ENCODE assay signal across 36 mouse cellular contexts in the genomic region with DNA sequence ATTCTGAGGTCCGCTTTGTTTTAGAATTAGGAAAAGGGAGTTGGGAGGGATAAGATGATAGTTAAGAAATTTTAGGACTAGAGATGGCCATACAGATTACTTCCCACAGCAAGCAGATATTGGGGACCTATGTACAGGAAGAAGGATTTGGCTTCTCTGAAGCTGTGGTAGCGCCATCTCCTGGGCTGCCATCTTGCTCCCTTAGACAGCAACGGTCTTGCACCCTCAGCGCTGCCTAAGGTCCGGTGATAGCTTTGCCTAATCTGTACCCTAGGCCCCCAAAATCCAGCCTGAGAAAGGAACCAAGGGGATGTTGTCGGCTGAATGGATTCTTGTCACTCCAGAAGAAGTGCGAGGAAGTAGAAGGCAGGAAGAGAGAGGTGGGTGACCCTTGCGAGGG. TPM values are rescaled to one million over a fixed set of nuclear protein-coding genes. Genes with fewer than 3 reads are reported as not detected.
DNase-seq lines count a peak whose midpoint lies in the region; ATAC-seq and TF ChIP-seq lines count a peak whose summit lies in the region.
"Had no signal": no experiment of that assay in that cellular context is flagged by ENCODE, and none has a peak within 500 bp of the region (broad histone marks: within the 10 kb centered on the region; RNA-seq: fewer than 3 reads in every experiment).

No protein-coding gene starts in this region.

- H3K9ac ChIP-seq in heart, postnatal 0 days (replicated peaks; ENCODE audit: low read depth, low read length), result no peak overlapping the region
- H3K9ac ChIP-seq in lung, embryonic 14.5 days, result no peak overlapping the region
- H3K9ac ChIP-seq in CH12.LX (ENCODE audit: insufficient read depth, low read depth), result no peak overlapping the region
- H3K9ac ChIP-seq: heart, embryonic 13.5 days; liver, embryonic 13.5 days; lung, embryonic 15.5 days had no signal

- ATAC-seq in heart, postnatal 0 days (ENCODE audit: insufficient read depth, low read depth), result no peak
- ATAC-seq in lung, embryonic 14.5 days (ENCODE audit: insufficient read depth), result no peak
- ATAC-seq in Patski, result no peak
- ATAC-seq: CD4-positive, CD25-positive, alpha-beta regulatory T cell, adult 4 months; forebrain, embryonic 14.5 days had no signal

- 57% methylated on average over 8 of the region's 8 CpGs for WGBS in heart, postnatal 0 days
- 49% methylated on average over 8 of the region's 8 CpGs for WGBS in lung, embryonic 14.5 days

- no peak for DNase-seq in heart, postnatal 0 days (ENCODE audit: low spot score)
- DNase-seq in heart, postnatal 36 days, result no peak
- DNase-seq in lung, embryonic 14.5 days, result no peak
- no peak for DNase-seq in lung, adult 18-20 months
- no peak for DNase-seq in CH12.LX (ENCODE audit: extremely low read depth)
- DNase-seq in Patski (ENCODE audit: low read depth, low spot score), result no peak
- DNase-seq in frontal cortex, postnatal 36 days (ENCODE audit: low spot score in 2 of 2), result no peak
- no peak for DNase-seq in heart, adult 8-10 months (ENCODE audit: low spot score)
- DNase-seq: adrenal gland, postnatal 14 days; cerebellum, adult 11-12 months; cerebellum, adult 9-11 months; gastrocnemius, postnatal 25 days; heart, adult 18-20 months; heart, postnatal 14 days; kidney, adult 11 months; kidney, postnatal 25 days; left cerebral cortex, postnatal 4 days; liver, embryonic 13.5 days; lung, postnatal 4 days; midbrain, embryonic 14.5 days; spleen, adult 18-20 months; thymus, adult 18-20 months; thymus, postnatal 25 days had no signal

- H3K4me1 ChIP-seq in heart, postnatal 0 days (ENCODE audit: control insufficient read depth, insufficient read depth), result no peaks in the 10 kb centered on the region
- H3K4me1 ChIP-seq in lung, embryonic 14.5 days (ENCODE audit: insufficient read depth), result no peaks in the 10 kb centered on the region
- no peaks in the 10 kb centered on the region for H3K4me1 ChIP-seq in CH12.LX (ENCODE audit: control insufficient read depth in 1 of 2, insufficient read depth in 2 of 2)
- H3K4me1 ChIP-seq: heart, embryonic 13.5 days; liver, embryonic 13.5 days; lung, embryonic 15.5 days had no signal

- no peaks in the 10 kb centered on the region for H3K36me3 ChIP-seq in heart, postnatal 0 days (replicated peaks; ENCODE audit: control insufficient read depth, insufficient read depth, low read length)
- H3K36me3 ChIP-seq in lung, embryonic 14.5 days (ENCODE audit: insufficient read depth), result no peaks in the 10 kb centered on the region
- no peaks in the 10 kb centered on the region for H3K36me3 ChIP-seq in CH12.LX (replicated peaks in 1 of 2; ENCODE audit: control insufficient read depth in 1 of 2, insufficient read depth in 1 of 2, low read length in 1 of 2)
- H3K36me3 ChIP-seq: G1E; heart, embryonic 13.5 days; liver, embryonic 13.5 days; lung, embryonic 15.5 days had no signal

- dilution Hi-C loops in CH12.LX (cut with MboI; ENCODE audit: extremely low pct_ligation_motif_present, extremely low pct_unique_long_range_greater_than_20kb, low sequenced_read_pairs), result loop anchor here (10.0 kb wide), 1 partner anchor 51 kb away; the partner anchor contains the start of gene Sost

- TF ChIP-seq EP300 in heart, postnatal 0 days (IDR thresholded peaks at IDR 0.05; ENCODE audit: low read depth), result no peak
- no peak for TF ChIP-seq EP300 in CH12.LX (IDR thresholded peaks at IDR 0.05; ENCODE audit: low read length)

- CTCF ChIA-PET in Patski (lab: Charles Lee), result interaction anchor here (9.8 kb wide), 1 partner anchor 101 kb away, joined by 239 read pairs; no protein-coding TSS in a partner anchor

- H3K4me2 ChIP-seq in heart, postnatal 0 days (ENCODE audit: low read depth, low read length), result no peak overlapping the region
- H3K4me2 ChIP-seq in lung, embryonic 14.5 days, result no peak overlapping the region
- H3K4me2 ChIP-seq in CH12.LX (ENCODE audit: insufficient read depth, low read depth, poor library complexity, severe bottlenecking), result no peak overlapping the region
- H3K4me2 ChIP-seq: heart, embryonic 13.5 days; liver, embryonic 13.5 days; lung, embryonic 15.5 days had no signal

- no peak overlapping the region for H3K27ac ChIP-seq in heart, postnatal 0 days (ENCODE audit: low read depth)
- H3K27ac ChIP-seq in lung, embryonic 14.5 days (ENCODE audit: low read depth), result no peak overlapping the region
- no peak overlapping the region for H3K27ac ChIP-seq in CH12.LX (ENCODE audit: insufficient read depth, low read depth)
- H3K27ac ChIP-seq: heart, embryonic 13.5 days; liver, embryonic 13.5 days; lung, embryonic 15.5 days had no signal

- H3K4me3 ChIP-seq in heart, postnatal 0 days (ENCODE audit: low read depth, low read length), result no peak overlapping the region
- H3K4me3 ChIP-seq in lung, embryonic 14.5 days (ENCODE audit: low read depth, low read length), result no peak overlapping the region
- no peak overlapping the region for H3K4me3 ChIP-seq in CH12.LX (replicated peaks in 1 of 3; ENCODE audit: low read depth in 2 of 3, low read length in 2 of 3, poor library complexity in 1 of 3)
- H3K4me3 ChIP-seq: erythroblast, embryonic 14.5 days; heart, embryonic 13.5 days; liver, embryonic 13.5 days; lung, embryonic 15.5 days; megakaryocyte, embryonic 14.5 days had no signal

- H3K27me3 ChIP-seq in heart, postnatal 0 days (ENCODE audit: control insufficient read depth, insufficient read depth, low read length), result peaks cover 8% of the 10 kb centered on the region; the same call in 1 of the 2 replicates
- 0 out of 2 replicates have a peak, but pooled peaks cover 2% of the 10 kb centered on the region for H3K27me3 ChIP-seq in lung, embryonic 14.5 days (ENCODE audit: insufficient read depth, low read length)
- H3K27me3 ChIP-seq in CH12.LX (replicated peaks), result peaks cover 75% of the 10 kb centered on the region
- H3K27me3 ChIP-seq in Patski, result peaks cover 27% of the 10 kb centered on the region

- POLR2A ChIA-PET in Patski (lab: Charles Lee), result no interaction called here

- no peak; the same call in 1 of the 2 replicates for TF ChIP-seq RAD21 in CH12.LX (IDR thresholded peaks at IDR 0.05; ENCODE audit: low read depth, low read length)

- in situ Hi-C loops in CH12.LX (cut with MboI; ENCODE audit: low pct_ligation_motif_present, low pct_unique_long_range_greater_than_20kb, low sequenced_read_pairs) (loop anchor here (5.0 kb wide), 1 partner anchor 101 kb away; no protein-coding TSS in a partner anchor), Patski (cut with MboI; ENCODE audit: low pct_unique_long_range_greater_than_20kb) (no loop called here)

- 0 out of 2 replicates have a peak, but pooled peaks have one; percentile 1 for TF ChIP-seq CTCF in heart, postnatal 0 days (IDR thresholded peaks at IDR 0.05; ENCODE audit: low read depth)
- TF ChIP-seq CTCF in lung, embryonic 14.5 days (IDR thresholded peaks at IDR 0.05; ENCODE audit: low read depth), result peak; percentile 29
- TF ChIP-seq CTCF in CH12.LX (conservative IDR thresholded peaks at IDR 0.05 in 1 of 2, IDR thresholded peaks at IDR 0.05 in 1 of 2; ENCODE audit: low read depth in 2 of 2, low read length in 2 of 2), result peak in 1 of 2 experiments; percentile 46; a peak in 2 of 4 replicates
- TF ChIP-seq CTCF in Patski (IDR thresholded peaks at IDR 0.05), result peak; percentile 21

- H3K9me3 ChIP-seq in heart, postnatal 0 days (replicated peaks; ENCODE audit: control insufficient read depth, low read length), result no peaks in the 10 kb centered on the region
- H3K9me3 ChIP-seq in lung, embryonic 14.5 days (ENCODE audit: low read depth, low read length), result no peaks in the 10 kb centered on the region
- H3K9me3 ChIP-seq in CH12.LX (replicated peaks; ENCODE audit: low read length), result no peaks in the 10 kb centered on the region
- H3K9me3 ChIP-seq: G1E; heart, embryonic 13.5 days; liver, embryonic 13.5 days; lung, embryonic 15.5 days had no signal

- TF ChIP-seq POLR2A in CH12.LX (IDR thresholded peaks at IDR 0.05; ENCODE audit: low read depth, low read length), result no peak

- no peaks in the 10 kb centered on the region for H3K79me2 ChIP-seq in CH12.LX (replicated peaks; ENCODE audit: control insufficient read depth, extremely low read depth, insufficient read depth, poor library complexity, severe bottlenecking)

- intact Hi-C loops in heart, postnatal 36 days (cut with DNase I), result no loop called here

TF ChIP-seq in CH12.LX, 34 proteins besides CTCF, POLR2A, EP300 and RAD21:
- TF ChIP-seq SMC3 (IDR thresholded peaks at IDR 0.05; ENCODE audit: low read depth, low read length) (peak; percentile 18; the same call in 1 of the 2 replicates), TCF12 (IDR thresholded peaks at IDR 0.05; ENCODE audit: low read depth, low read length) (no peak)

RNA-seq across cellular contexts. Expression of gene Meox1, which starts 19.4 kb away (rescaled TPM):
- total RNA-seq in heart, postnatal 0 days (2014; rRNA removed; ENCODE audit: low replicate concordance), result 12.5 and 15.0 TPM in 2 replicates
- 10.9 and 12.3 TPM in 2 replicates for polyA plus RNA-seq in heart, postnatal 0 days (2015; fragmentation: Nextera tagmentation; extraction: Ambion mirVana)
- total RNA-seq in heart, postnatal 36 days (2021), result 1 to 10 TPM; 6.9 to 8.0 TPM
- polyA plus RNA-seq in lung, embryonic 14.5 days (2014; fragmentation: Nextera tagmentation; extraction: Ambion mirVana), result 7.9 and 9.3 TPM in 2 replicates
- not detected in 2 replicates for total RNA-seq in CH12.LX (2012; rRNA removed)
- not detected in 2 replicates for total RNA-seq in CH12.LX (2014; rRNA removed)
- not detected in 2 replicates for polyA plus RNA-seq in CH12.LX (2012; ENCODE audit: insufficient read length, low read depth)
- 0.06 TPM for polyA plus RNA-seq in Patski (2021)
- 1 to 10 TPM; 3.7 to 6.6 (median 6.3) TPM for total RNA-seq in heart, adult 8-10 months (2022)
- total RNA-seq: G1E; neutrophil, adult 5-6 weeks had no signal
- polyA plus RNA-seq: CD4-positive, CD25-positive, alpha-beta regulatory T cell, adult 4 months; erythroblast, embryonic 14.5 days; G1E had no signal

RNA-seq across cellular contexts. Expression of gene Sost, which starts 53.2 kb away (rescaled TPM):
- 6.5 and 21.2 TPM in 2 replicates for total RNA-seq in heart, postnatal 0 days (2014; rRNA removed; ENCODE audit: low replicate concordance)
- polyA plus RNA-seq in heart, postnatal 0 days (2015; fragmentation: Nextera tagmentation; extraction: Ambion mirVana), result 2.7 and 2.8 TPM in 2 replicates
- 1 to 10 TPM; 2.1 to 2.7 TPM for total RNA-seq in heart, postnatal 36 days (2021)
- polyA plus RNA-seq in lung, embryonic 14.5 days (2014; fragmentation: Nextera tagmentation; extraction: Ambion mirVana), result not detected in 2 replicates
- total RNA-seq in CH12.LX (2012; rRNA removed) (not detected in 2 replicates), CH12.LX (2014; rRNA removed) (not detected in 2 replicates)
- polyA plus RNA-seq in CH12.LX (2012; ENCODE audit: insufficient read length, low read depth) (not detected in 2 replicates), Patski (2021) (not detected)
- total RNA-seq in heart, adult 8-10 months (2022), result 1 to 10 TPM in 3 of 4 experiments, under 1 TPM in 1; 0.65 to 1.9 (median 1.2) TPM
- total RNA-seq: adrenal gland, postnatal 14 days; G1E; gastrocnemius, adult 18-20 months; gastrocnemius, postnatal 25 days; layer of hippocampus, postnatal 25 days; left cerebral cortex, postnatal 4 days; neutrophil, adult 5-6 weeks had no signal
- polyA plus RNA-seq: CD4-positive, CD25-positive, alpha-beta regulatory T cell, adult 4 months; embryonic facial prominence, embryonic 14.5 days; erythroblast, embryonic 14.5 days; forebrain, embryonic 14.5 days; G1E; midbrain, embryonic 14.5 days; neural tube, embryonic 11.5 days; stomach, embryonic 16.5 days had no signal

Comparison
In these comparisons a context has a peak if more than half of its experiments do, and no peak if none do; other contexts are left out.
1. RNA of gene Meox1, which starts 19.4 kb away (total RNA-seq): 12.5 to 15.0 TPM in heart, postnatal 0 days, 6.9 to 8.0 TPM in heart, postnatal 36 days and 3.7 to 6.6 TPM in heart, adult 8-10 months; not detected in CH12.LX; every median in the first group is over 4 times any median in the second.